Mouse (Mus musculus): Measurements from ENCODE around the gene Stil.

Stil gene

DNA sequence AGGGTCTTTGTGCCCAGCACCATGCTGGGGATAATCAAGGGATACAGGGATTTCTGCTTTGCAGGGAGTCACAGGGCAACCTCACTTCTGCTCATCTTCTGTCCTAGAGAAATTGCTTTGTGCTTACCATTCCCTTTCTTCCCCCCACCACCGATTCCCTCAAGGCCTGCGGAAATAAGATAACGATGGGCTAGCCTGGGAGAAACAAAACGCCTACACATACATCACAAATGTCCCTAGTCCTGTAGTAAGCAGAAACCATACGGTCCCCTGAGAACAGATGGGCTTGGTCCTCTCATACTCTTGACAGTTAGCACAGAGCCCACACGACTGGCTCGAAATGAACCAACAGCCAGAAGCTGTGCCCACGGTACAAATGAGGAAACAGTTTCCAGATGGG lies 48.2 kb downstream of the Stil start:
- no peak for DNase-seq (ENCODE audit: low read depth)

DNA sequence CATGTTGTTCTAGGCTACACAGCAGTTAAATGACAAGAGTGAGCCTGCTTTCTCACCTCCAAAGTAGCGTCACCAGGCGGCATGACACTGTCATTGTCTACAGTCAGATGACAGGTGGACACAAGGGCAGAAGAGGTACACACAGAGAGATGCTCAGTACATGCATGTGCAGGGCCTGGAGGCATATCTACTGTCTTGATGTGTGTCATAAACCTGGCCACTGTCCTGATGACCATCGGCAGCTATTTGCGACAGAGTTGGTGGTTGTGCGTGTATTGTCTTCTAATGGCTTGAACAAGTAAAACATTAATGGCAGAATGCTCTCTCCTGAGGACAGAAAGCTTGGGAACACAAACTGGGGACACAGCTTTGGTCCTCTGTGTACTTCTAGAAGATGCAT lies 51.3 kb downstream of the Stil start:
- no peak for DNase-seq (ENCODE audit: low read depth)

DNA sequence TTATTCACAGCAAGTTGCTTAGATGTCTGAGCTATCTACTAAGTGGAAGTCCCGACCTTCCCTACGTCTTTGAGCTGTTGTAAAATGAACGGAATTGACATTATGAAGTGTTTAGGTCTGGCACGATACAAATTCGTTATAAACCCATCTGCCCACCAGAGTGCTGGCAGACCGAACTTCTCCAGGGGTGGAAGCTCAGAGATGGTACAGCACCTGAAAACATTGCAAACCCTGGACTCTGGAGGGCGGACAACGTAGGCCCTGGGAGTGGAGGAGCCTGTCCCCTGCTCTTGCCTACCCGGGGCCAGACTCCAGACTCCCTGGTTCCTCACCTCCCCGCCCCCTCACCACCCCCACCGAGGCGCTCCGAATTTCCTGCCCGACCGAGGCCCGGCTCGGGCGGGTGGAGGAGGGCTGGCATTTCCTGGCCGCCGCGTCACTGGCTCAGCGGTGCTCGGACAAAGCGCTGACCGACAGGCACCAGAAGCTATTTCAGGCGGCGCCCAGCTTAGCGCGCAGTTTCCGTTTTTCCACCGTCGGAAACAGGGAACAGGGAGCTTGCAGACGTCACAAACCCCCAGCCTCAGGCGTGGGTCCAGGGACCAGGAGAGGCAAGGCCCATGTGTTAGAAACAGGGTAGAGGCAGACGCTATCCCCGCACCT lies 52.5 kb downstream of the Stil start:
- no peak for DNase-seq (ENCODE audit: low read depth)

DNA sequence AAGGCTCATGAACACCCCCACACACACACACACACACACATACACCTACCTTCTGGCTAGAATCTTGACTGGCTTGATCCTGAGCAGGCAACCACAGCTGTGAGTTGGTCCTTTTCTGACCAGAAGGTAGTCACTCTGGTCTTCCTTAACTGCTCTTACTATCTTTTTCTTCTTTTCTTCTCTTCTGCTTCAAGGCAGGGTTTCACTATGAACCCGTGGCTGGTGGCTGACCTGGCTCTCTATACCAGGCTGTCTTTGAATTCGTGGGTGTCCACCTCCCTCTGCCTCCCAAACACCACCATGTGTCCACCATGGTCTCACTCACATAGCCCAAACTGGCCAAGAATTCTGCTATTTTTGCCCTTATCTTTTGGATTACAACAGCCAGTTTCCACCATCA lies 55.1 kb downstream of the Stil start:
- DNase-seq (ENCODE audit: low read depth), result no peak

DNA sequence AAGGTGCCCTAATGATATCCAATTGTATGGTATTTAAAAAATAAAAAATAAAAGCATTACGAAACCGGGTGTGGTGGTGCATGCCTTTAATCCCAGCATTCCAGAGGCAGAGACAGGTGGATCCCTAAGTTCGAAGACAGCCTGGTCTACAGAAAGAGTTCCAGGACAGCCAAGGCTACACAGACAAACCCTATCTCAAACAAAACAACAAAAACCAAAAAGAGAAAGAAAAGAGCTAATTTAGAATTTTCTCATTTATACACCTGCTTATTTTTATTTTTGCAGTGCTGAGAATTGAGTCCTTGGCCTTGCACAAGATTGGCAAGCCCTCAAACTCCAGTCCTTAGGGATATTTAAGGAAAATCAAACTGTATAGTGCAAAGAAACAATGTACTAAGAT lies 55.7 kb downstream of the Stil start:
- DNase-seq (ENCODE audit: low read depth), result no peak

DNA sequence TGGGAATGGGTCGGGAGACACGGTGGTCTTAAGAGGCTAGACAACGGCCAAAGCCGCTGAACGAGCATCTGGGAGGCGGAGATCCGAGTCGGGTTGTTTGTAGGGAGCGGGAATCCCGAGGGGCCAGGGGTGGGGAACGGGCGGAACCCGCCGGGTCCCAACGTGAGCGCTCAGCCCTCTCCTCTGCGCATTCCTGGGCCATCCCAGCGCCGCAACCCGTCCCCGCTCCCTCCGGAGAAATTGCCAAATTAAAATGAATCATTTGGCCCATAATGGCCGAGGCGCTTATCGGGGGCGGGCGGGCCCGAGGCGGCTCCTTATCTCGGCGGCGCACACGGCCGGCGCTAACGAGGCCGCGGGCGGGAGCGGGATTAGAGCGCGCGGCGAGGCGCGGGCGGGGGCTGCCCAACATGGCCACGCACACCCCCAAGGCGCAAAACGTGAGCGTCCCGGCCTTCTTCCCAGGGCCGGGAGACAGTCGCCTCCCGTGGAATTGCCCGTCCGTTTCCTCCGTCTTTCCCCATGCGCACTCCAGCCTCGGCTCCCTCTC lies 56.5 kb downstream of the Stil start, which contains the start of gene Tal1:
Gene Tal1, plus strand, starts transcription at position 56 of the 550 bp plus-strand sequence.
- DNase-seq (ENCODE audit: low read depth), result no peak

DNA sequence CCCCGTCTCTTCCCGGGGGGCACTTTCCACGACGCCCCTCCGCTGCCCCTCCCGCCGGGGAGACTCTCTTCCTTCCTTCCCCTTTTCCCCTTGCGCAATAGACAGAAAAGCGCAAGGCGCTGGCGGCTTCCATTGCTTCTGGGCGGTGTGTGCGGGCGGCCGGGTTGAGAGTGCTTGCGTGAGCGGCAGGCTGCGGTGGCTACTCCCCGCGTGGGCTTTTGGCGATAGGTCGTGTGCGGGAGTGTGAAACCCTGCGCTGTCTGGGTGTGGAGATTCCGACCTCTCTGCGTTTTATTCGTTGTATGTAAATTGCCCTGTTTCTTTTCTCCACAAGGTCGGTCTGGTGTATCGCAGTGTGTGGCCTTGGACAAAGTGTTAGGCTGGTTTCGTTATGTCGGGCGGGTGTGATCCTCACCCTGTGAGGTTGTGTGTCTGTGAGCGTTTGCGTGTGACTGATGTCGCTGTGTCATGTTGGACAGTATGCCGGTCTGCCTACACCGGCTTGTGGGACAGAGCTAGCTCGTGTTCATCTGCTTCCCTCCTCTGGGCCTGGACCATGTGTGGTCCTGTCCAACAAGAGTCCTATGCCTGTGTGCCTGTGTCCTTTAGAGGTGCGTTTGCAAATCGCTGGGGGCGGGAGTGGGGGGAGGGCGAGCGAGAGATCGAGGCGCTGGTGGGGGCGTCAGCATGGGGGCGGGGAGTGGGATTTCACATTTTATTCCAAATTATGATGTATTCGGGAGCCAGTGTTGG lies 57.1 kb downstream of the Stil start:
- peak; percentile 72 for DNase-seq (ENCODE audit: low read depth)

DNA sequence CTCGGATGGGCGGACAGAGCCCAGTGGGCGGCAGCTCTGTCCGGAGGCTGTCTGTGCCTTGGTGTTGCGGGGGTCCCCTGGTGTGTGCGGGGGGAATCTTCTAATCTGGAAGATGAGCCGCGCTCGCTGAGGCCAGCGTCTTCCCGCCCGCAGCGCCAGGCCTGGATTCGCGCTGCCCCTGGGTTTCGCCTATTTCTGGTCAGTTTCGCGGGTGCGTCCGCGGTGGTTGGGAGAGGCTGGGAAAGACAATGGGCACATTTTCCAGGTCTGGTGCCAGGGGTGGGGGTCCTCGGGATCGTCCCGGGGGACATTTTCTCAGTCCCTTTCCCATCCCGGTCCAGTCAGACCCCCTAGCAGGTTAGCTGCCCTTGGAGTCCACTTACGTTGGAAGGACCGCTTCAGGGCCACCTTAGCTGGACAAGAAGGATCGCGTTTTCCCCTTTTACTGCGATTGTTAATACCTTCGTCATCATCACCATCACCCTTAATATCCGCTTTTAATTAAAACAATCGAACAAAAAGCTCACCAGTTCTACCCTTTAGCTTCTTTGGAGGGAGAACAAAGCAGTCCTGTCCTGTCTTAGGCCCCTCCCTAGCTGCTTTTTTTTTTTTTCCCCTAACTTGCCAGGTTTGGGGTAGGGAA lies 57.8 kb downstream of the Stil start:
- no peak for DNase-seq (ENCODE audit: low read depth)

DNA sequence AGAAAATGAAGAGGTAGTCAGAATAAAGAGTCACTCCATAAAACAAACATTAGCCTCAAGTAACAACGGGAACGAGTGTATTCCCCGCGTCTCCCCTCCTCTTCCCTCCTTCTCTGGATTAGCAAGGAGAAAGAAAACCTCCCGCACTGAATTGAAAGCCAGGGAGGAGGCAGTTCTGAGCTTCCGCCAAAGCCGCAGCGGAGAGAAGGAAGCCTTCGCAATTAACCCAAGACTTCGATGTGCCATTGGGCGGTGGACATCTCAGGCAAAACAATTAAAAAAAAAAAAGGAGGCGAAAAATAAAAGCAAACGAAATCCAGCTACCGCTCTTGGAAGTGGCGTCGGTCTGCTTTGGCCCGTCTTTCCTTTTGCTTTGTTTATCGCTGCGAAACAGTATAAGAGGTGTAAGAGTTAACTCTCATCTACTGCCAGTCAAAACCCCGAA lies 58.4 kb downstream of the Stil start:
- DNase-seq (ENCODE audit: low read depth), result peak; percentile 57

DNA sequence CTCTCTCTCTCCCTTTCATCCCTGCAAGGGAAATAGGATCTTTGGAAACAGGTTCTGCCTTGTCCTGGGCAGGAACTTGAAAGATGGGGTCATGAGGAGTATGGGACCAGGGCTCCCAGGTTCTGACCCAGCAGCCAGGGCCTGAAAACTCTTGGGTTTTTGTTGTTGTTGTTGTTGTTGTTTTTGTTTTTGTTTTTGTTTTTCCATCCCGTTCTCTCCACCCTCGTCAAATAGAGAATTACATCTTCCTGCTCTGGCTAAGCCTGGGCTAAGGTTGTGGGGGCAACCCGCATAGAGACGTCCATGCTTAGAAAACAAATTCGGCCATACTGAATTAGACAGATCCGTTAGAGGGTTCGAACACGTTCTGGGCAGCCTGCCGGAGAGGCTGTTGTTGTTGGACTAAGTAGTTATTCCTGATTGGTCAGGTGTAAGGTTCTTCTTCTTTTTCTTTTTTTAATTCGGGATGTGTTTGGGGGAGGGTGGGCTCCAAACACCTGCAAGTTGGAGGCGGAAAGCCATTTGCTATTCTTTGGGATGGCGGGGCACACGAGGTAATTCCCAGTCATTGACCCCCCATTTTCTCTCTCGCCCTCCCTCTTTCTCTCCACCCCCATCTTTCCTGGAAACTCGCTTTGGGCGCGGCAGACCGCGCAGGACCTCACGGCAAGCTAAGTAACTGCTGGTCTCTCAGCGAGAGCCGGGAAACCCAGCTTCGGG lies 59.1 kb downstream of the Stil start:
- no peak for DNase-seq (ENCODE audit: low read depth)

DNA sequence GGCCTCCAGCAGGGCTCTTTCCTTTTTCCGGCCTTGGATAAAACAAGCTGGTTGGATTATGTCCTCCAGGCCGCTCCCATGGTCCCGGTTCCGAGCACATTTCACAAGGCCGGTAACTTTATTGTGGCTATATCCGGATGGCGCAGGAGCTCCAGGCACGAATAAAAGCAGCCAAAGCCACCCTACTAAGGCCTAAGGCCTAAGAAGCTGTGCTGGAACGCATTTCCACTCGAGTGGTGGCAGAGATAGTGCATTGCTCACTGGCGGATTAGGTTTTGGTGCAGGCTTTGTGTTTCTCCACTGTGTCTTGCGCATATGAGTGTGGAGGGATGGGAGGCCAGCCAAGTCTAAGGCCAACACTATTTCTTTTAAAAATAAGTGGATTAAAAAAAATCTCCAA lies 59.9 kb downstream of the Stil start:
- no peak for DNase-seq (ENCODE audit: low read depth)

DNA sequence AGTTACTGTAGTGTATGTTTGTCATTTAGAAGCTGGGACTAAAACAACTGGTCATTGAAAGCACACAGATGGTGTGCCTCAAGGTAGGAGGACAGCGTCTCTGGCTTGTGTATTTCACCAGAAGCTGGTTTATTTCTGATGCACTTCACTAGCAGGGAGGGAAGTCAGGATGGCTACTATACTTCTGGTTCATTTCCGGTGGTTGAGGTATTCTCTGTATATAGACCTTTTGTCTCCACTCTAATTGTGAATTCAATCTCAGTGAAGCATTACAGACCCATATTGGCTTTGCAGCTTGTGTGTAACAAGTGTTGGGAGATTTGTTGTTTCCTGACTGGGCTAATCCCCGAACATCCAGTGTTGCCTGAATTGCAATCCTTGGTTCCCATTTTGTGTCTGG lies 60.8 kb downstream of the Stil start:
- no peak for DNase-seq (ENCODE audit: low read depth)

DNA sequence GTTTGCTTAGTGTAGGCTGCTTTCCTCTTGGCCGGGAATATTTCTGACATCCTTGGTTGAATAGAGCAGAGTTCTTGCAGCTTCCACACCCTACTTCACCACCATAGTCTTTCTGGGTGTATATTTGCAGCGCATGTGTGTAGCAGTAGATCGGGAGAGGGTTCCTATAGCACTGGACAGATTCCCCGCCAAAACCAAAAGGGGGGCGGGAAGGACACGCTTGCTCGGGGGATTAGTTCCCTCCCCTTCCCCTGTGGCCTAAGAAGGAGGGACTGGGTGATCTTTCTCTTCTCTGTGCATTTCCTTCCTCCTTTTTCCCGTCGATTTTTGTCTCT lies 62.5 kb downstream of the Stil start:
- DNase-seq (ENCODE audit: low read depth), result no peak

DNA sequence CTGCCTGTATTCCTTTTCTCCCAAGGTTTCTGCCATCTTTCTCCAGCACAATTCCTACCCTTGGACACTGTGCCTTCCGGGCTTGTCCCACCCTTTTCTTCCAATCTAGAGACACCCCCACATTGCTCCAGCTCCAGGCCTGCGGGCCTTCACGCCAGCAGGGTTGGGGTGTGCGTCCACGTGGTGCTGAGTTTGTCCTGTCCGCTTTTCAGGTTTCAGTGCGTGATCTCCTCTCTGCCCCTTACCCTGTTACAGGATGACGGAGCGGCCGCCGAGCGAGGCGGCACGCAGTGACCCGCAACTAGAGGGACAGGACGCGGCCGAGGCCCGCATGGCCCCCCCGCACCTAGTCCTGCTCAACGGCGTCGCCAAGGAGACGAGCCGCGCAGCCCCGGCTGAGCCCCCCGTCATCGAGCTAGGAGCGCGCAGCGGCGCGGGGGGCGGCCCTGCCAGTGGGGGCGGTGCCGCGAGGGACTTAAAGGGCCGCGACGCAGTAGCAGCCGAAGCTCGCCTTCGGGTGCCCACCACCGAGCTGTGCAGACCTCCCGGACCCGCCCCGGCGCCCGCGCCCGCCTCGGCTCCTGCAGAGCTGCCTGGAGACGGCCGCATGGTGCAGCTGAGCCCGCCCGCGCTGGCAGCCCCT lies 63.0 kb downstream of the Stil start:
- DNase-seq (ENCODE audit: low read depth), result peak; percentile 35

DNA sequence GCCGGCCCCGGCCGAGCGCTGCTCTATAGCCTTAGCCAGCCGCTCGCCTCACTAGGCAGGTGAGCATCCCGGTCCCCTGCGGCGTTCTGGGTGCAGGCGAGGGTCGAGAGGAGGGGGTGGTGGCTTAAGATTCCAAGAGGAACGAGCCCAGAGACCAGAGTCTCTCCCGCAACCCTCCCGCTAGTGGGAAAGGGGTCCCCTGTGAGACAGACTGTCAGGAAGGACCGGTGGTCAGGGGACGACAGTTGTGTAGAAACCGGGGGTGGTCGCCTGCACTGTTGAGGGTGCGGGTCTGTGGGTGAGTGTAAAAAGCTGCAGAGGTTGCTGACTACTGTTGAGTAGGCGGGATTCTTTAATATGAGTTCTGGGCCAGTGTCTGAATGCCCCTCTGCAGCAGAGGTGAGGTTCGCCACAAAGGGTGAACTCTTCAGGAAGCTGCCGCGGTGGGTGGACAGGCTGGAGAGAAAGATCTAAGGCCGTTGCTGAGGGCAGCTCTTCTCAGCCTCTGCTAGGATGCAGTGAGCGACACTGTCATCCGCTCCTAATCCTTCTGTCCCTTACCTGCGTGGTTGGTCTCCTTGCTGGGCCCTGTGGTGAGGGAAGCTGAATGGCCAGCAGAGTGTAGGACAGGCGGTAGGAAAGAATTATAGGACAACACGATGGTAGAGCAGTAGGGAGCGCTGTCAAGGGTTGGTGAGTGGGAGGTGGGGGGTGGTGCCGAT lies 63.7 kb downstream of the Stil start:
- DNase-seq (ENCODE audit: low read depth), result no peak

DNA sequence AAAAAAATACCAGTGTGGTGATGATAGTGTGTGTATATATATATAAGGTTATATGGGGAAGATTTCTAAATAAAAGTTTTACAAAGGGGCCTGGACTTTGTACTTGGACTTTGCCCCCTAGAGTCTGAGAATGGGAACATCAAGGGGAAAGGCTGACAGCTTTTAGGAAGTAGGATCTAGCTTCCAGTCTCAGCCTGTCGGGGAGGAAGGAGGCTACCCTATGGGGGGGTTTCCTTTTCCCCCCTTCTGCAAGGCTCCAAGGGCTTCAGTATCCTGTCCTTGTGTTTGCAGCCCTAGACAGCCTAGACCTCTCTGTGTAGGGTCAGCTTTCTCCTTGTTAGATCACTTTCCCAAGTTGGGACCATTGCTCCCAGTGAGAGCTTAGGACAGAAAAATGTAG lies 71.7 kb downstream of the Stil start:
- DNase-seq (ENCODE audit: low read depth), result no peak

DNA sequence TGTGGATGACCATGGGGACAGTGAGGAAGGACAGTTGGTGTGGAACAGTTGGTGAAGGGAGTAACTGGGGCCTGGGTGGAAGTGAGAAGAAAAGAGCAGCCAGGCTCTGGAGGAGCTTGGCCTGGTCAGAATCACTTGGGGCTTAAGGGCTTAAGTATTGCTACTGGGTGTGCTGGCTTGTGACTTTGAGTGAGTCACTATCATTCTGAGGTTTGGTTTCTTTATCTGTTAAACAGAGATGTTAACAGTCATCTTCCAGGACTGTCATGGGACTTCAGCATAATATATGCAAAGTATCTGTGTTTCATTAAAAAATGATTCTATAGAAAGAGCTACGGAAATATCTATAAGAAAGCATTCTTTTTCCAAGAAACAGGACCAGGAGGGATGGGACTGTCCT lies 74.8 kb downstream of the Stil start:
- DNase-seq (ENCODE audit: low read depth), result no peak

DNA sequence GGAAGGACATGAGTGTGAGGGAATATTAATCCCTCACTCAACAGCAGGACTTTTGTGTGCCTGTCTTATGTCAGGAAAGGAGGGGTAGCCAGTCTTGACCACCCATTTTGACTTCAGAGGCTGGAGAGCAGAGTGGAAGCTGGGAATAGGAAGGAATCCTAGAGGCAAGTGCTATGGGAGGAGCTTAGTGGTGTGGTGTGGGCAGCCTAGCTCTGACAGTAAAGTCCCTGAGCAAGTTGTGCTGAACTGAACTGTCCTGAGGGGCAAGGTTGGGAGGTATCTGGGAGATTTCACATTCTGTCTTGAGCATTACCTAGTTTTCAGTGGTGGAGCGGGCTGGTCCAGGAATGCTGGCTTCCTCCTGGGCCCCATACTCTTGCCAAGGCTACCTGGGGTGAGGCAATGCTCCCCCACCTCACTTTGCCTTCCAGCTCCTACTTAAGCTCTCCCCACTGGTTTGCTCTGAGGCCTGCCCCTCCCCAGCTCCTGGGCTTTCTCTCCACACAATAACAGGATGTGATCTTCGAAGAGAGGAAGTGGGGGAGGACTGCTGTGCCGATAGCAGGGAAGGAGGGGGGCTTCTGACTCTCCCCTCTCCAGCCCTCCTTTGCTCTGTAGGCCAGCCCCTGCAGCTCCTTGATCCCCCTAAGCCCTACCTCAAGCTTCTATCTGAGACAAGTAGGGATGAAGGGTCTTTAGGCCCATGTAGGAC lies 75.4 kb downstream of the Stil start:
- DNase-seq (ENCODE audit: low read depth), result peak; percentile 57

DNA sequence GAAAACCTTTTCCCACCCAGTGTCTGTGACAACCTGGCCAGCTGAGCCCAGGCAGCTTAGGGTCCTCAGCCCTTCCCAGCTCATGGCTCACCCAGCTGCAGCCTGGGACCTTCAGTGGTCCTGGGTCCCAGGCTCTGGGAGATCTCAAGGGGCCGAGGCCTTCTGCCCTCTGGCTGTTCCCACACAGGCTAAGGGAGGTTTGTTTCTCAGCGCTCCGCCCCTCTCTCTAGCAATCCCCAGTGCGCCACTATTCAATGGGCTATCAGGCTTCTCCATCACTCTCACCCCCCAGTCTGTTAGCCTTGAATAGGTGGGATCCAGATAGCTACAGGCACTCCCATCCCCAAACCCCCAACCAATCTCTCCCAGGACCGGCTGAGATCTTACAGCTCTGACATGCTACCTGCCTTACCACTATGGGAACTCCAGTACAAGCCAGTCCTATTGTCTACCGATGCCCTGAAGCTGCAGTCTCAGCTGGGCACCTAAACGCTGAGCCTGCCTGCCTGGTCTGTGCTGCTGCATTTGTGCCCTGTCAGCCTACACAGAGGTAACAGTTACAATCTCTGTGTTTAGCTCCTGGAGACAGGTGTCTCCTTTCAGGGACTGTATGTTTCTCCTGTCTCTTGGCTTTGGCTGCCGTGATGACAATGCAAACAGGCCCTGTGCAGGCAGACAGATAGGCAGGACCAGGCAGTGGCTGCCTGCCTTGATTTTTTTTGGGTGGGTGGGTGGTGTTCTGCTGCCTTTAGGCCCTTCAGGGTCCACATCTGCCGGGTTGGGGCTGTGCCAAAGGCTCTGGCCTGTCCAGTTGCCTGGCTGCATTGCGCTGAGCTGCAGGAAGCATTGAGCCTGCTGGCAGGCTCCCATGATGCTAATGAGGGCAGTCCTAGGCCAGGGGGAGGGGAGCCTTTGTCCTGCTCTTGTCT lies 79.2 kb downstream of the Stil start:
- no peak for DNase-seq (ENCODE audit: low read depth)

All from naive thymus-derived CD4-positive, alpha-beta T cell, adult 2 months (primary cell).